Mouse (Mus musculus) kidney, adult 2 months (tissue): ENCODE measurements around the gene Gpr15.

Source experiments
- CTCF ChIP-seq: fragments of 200-500 bp; conservative IDR thresholded peaks from 2 replicates; pipeline ENCODE4 v1.5.1; 2011; ENCODE audit warnings: low read depth, mild to moderate bottlenecking, control low read depth, low read length, moderate library complexity, mixed read lengths; ENCODE audit not compliant: insufficient read depth, insufficient read length
- POLR2A ChIP-seq: fragments of 200-500 bp; IDR thresholded peaks from one replicate; pipeline ENCODE4 v1.6.1; 2011; ENCODE audit warnings: low read depth, low read length, control low read depth

DNA sequence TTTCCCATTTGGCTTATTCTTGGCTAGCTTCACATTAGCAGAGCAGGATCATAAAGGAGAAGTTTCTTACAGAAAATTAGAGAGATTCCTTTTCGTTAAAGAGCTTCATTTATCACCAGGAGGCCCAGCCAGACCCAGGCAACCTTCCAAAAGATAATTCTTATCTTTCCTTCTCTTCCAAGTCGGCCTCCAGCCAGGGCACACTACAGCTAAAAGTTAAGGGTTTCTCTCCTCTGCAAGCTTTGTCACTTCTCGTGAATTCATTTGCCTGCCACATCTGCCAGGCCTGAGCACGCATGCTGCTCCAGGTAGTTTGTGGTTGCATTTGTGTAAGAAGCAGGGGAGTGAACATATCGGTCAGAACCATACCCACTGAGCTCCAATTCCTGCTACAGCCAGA lies 49.6 kb downstream of the Gpr15 start:
- TF ChIP-seq CTCF (no peak), POLR2A (no peak)
